Mouse (Mus musculus) heart, embryonic 14.5 days (tissue): ENCODE data around the gene Olfr38. TPM values are rescaled to one million over a fixed set of nuclear protein-coding genes. Genes with fewer than 3 reads are reported as not detected.

ENCODE experiments used
- ATAC-seq: fragments of 200-750 bp; cut with Nextera tagmentation; 2 replicates; pipeline ENCODE4 v1.8.0; 2017; ENCODE audit warnings: low read depth, moderate TSS enrichment; ENCODE audit not compliant: insufficient number of reproducible peaks, insufficient read depth, low FRiP score
- H3K27ac ChIP-seq, 2 experiments: fragments of 200-500 bp in 1 of 2; fragments of 300-500 bp in 1 of 2; sonication (generic) in 1 of 2; replicated peaks in 1 of 2; 2 replicates each; pipeline ENCODE4 v1.5.1; 2012 to 2014; ENCODE audit warnings: low read depth in 2 of 2, low read length in 2 of 2, control low read depth in 1 of 2, mild to moderate bottlenecking in 1 of 2, mixed read lengths in 1 of 2; ENCODE audit not compliant: control insufficient read depth in 1 of 2, insufficient read depth in 1 of 2
- H3K27me3 ChIP-seq: fragments of 300-500 bp; sonication (generic); 2 replicates; pipeline ENCODE4 v1.6.1; 2014; ENCODE audit warnings: mild to moderate bottlenecking, low read length, control low read depth; ENCODE audit not compliant: control insufficient read depth, insufficient read depth
- H3K36me3 ChIP-seq: fragments of 300-500 bp; sonication (generic); 2 replicates; pipeline ENCODE4 v1.6.1; 2014; ENCODE audit warnings: mild to moderate bottlenecking, control low read depth, low read length, mixed read lengths; ENCODE audit not compliant: control insufficient read depth, insufficient read depth
- H3K4me1 ChIP-seq, 2 experiments: fragments of 200-500 bp in 1 of 2; fragments of 300-500 bp in 1 of 2; sonication (generic) in 1 of 2; 2 replicates each; pipeline ENCODE4 v1.6.1; 2012 to 2014; ENCODE audit warnings: low read length in 2 of 2, control low read depth in 1 of 2, mixed read lengths in 1 of 2; ENCODE audit not compliant: control insufficient read depth in 2 of 2, insufficient read depth in 2 of 2
- H3K4me2 ChIP-seq: fragments of 300-500 bp; sonication (generic); 2 replicates; pipeline ENCODE4 v1.6.1; 2014; ENCODE audit warnings: mild to moderate bottlenecking, low read length
- H3K4me3 ChIP-seq, 2 experiments: fragments of 200-500 bp in 1 of 2; fragments of 300-500 bp in 1 of 2; sonication (generic) in 1 of 2; 2 replicates each; pipeline ENCODE4 v1.5.1; 2012 to 2014; ENCODE audit warnings: low read length in 2 of 2, mild to moderate bottlenecking in 2 of 2, control low read depth in 1 of 2, low read depth in 1 of 2, moderate library complexity in 1 of 2; ENCODE audit not compliant: control insufficient read depth in 1 of 2, insufficient read depth in 1 of 2
- H3K9ac ChIP-seq: fragments of 300-500 bp; sonication (generic); 2 replicates; pipeline ENCODE4 v1.6.1; 2014; ENCODE audit warnings: mild to moderate bottlenecking, low read length
- H3K9me3 ChIP-seq: fragments of 300-500 bp; sonication (generic); 2 replicates; pipeline ENCODE4 v1.6.1; 2016; ENCODE audit warnings: low read length, control low read depth; ENCODE audit not compliant: control insufficient read depth
- WGBS: fragments of 180-500 bp; shearing (Covaris S2); extraction: QIAGEN DNeasy Blood & Tissue Kit; methylation state at CpG from one replicate; pipeline ENCODE4 v1.1.7; 2014; 5-methylcytosine and 5-hydroxymethylcytosine counted together
- polyA plus RNA-seq: library from polyadenylated mRNA; unstranded; fragments of >200 nt; fragmentation: Nextera tagmentation; extraction: Ambion mirVana; gene quantifications from 2 replicates; pipeline ENCODE4 v1.2.1, GENCODE M21; 2014

Gene Olfr38
- polyA plus RNA-seq, 1 experiment from 2014 or later: not detected

DNA sequence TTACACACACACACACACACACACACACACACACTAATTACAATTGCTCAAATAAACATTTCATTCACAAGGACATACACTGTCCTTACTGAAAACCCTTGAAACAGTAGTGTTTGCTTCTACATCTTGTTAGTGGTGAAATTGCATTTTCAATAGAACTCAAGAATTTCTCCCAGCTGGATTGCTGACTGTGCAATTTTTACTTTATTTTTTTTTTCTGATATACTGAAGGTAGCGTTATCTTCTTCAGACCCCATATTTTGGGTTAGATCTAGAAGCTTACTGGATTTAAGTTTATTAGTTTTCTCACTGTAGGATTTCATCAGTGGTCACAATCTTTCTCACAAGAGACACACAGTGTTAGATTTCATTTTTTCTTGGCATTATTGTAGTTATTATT is 20.9 kb downstream of the Olfr38 start:
- Histone ChIP-seq H3K27me3 (no peaks in the 10 kb centered on the region), H3K36me3 (no peaks in the 10 kb centered on the region), H3K4me2 (no peak overlapping the region), H3K4me3 (no peak overlapping the region), H3K4me1 (no peaks in the 10 kb centered on the region), H3K27ac (no peak overlapping the region), H3K9ac (no peak overlapping the region), H3K9me3 (no peaks in the 10 kb centered on the region)
- WGBS: 80% methylated on average over 1 of the region's 1 CpGs
- no peak for ATAC-seq

DNA sequence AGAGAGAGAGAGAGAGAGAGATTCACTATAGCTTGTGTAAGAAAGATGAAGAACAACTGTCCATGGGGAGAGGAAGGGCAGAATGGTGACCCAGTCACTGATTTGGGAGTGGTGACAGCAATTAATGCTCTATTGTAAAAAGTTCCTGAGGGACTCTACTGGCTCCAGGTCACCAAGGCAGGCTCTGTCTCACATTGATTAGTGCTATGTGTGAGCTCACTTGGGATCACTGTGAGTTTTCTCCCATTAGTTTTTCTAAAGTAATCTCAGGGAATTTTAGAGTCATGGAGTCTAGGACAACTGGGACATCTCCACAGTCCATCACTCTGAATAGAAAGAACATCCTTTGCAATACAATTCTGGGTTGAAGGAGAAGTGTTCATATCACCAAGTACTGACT is 28.6 kb downstream of the Olfr38 start, which contains the start of gene Olfr452:
Olfr452 (plus strand) TSS at position 301 of the 400 bp plus-strand sequence.
- no peaks in the 10 kb centered on the region for H3K9me3 ChIP-seq
- no peaks in the 10 kb centered on the region for H3K27me3 ChIP-seq
- H3K4me3 ChIP-seq: no peak within 1 kb of the TSS
- ATAC-seq: no peak
- H3K9ac ChIP-seq: no peak within 1 kb of the TSS
- H3K4me1 ChIP-seq: no peaks in the 10 kb centered on the region
- no peak within 1 kb of the TSS for H3K27ac ChIP-seq
- no peaks in the 10 kb centered on the region for H3K36me3 ChIP-seq
- H3K4me2 ChIP-seq: no peak within 1 kb of the TSS

DNA sequence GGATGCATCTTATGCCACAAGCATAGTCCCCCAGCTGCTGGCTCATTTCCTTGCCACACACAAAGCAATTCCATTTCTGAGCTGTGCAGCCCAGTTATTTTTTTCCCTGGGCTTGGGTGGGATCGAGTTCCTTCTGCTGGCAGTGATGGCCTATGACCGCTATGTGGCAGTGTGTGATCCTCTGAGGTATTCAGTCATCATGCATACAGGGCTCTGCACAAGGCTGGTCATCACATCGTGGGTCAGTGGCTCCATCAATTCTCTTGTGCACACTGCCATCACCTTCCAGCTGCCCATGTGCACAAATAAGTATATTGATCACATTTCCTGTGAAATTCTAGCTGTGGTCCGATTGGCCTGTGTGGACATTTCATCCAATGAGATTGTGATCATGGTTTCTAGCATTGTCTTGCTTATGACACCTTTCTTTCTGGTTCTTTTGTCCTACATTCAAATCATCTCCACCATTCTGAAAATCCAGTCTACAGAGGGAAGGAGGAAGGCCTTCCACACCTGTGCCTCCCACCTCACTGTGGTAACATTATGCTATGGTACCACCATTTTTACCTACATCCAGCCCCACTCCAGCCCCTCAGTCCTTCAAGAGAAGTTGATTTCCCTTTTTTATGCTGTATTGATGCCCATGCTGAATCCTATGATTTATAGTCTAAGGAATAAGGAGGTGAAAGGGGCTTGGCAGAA is 34.2 kb downstream of the Olfr38 start:
- Histone ChIP-seq H3K9me3 (no peaks in the 10 kb centered on the region), H3K4me1 (no peaks in the 10 kb centered on the region), H3K4me3 (no peak overlapping the region), H3K27ac (no peak overlapping the region), H3K27me3 (no peaks in the 10 kb centered on the region), H3K36me3 (no peaks in the 10 kb centered on the region), H3K9ac (no peak overlapping the region), H3K4me2 (no peak overlapping the region)
- no peak for ATAC-seq
- 37% methylated on average over 4 of the region's 4 CpGs for WGBS

DNA sequence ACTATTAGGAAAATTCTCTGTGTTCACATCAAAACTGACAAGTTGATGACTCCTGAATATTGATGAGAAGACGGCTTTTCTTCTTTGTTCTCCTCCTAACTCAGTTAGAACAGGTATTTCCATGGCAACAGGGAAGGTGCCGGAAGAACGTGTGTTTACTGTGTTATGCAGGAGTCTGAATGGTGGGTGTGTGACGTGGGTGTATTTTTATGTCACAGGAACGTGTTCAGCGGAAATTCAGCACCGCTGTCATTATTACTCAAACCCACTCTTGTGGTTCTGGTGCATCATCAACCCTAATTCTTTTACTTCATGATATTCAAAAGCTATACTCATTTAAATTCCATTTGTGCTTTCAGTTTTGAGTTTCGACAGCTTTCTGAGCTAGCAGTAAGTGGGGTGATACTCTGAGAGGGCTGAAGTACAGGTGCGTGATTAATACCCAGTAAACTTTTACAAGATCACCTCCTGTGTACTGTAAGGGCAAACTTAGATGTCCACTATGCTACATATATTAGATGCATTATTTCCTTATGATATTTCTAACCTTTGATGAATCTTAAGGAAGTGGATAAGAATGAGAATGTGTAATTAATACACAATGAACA is 34.8 kb downstream of the Olfr38 start:
- no peak for ATAC-seq
- no peak overlapping the region for H3K27ac ChIP-seq
- H3K36me3 ChIP-seq: no peaks in the 10 kb centered on the region
- H3K9me3 ChIP-seq: no peaks in the 10 kb centered on the region
- H3K4me3 ChIP-seq: no peak overlapping the region
- 79% methylated on average over 9 of the region's 9 CpGs for WGBS
- no peak overlapping the region for H3K9ac ChIP-seq
- no peaks in the 10 kb centered on the region for H3K4me1 ChIP-seq
- H3K4me2 ChIP-seq: no peak overlapping the region
- H3K27me3 ChIP-seq: no peaks in the 10 kb centered on the region

DNA sequence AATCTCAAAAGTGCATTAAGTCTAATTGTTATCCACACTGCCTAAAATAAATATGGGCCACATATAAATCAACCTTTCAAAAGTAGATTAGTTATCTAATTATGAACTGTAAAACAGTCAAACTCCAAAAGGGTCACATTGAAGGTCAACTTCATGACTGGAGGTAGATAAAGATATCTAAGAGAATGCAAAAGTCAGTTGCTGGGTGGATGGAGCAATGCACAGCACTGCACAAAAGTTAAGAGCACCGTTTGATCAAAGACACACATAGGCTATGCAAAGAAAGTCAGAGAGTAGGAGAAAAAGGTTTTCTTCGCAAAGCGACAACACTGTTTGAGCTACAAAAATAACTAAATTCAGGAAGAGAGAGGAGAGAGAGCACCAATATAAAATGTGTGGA is 38.8 kb downstream of the Olfr38 start:
- WGBS: 85% methylated on average over 3 of the region's 3 CpGs
- H3K36me3 ChIP-seq: no peaks in the 10 kb centered on the region
- H3K4me3 ChIP-seq: no peak overlapping the region
- no peaks in the 10 kb centered on the region for H3K4me1 ChIP-seq
- no peaks in the 10 kb centered on the region for H3K9me3 ChIP-seq
- no peak overlapping the region for H3K27ac ChIP-seq
- H3K27me3 ChIP-seq: no peaks in the 10 kb centered on the region
- H3K9ac ChIP-seq: no peak overlapping the region
- H3K4me2 ChIP-seq: no peak overlapping the region
- ATAC-seq: no peak

DNA sequence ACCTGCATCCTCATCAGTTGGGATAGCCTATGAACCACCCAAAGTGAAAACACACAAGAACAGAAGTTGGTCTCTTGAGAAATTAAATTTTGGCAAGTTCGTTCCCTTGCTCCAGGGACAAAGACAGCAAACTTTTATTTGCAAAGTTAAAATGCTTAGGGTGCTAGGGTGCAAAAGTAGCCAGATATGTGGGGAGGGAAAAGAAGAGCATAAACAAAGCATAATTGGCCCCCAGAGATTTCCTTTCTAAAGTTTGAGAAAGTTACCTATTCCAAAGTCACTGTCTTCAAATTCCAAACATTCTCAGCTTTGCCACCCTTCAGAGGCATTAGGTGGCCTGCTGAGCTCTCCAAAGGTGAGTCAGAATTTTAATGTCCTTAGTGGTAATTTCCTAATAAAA is 55.4 kb downstream of the Olfr38 start, which contains the start of gene Olfr450:
Olfr450 (plus strand) TSS at position 301 of the 400 bp plus-strand sequence.
- Histone ChIP-seq H3K27ac (no peak within 1 kb of the TSS), H3K9me3 (no peaks in the 10 kb centered on the region), H3K27me3 (no peaks in the 10 kb centered on the region), H3K4me3 (no peak within 1 kb of the TSS), H3K36me3 (no peaks in the 10 kb centered on the region), H3K4me2 (no peak within 1 kb of the TSS), H3K9ac (no peak within 1 kb of the TSS), H3K4me1 (no peaks in the 10 kb centered on the region)
- WGBS: 70% methylated on average over 1 of the region's 1 CpGs
- ATAC-seq: no peak
